Mouse (Mus musculus) brown adipose tissue, adult 24 weeks (tissue): ENCODE results near the gene Ccdc183. TPM values are rescaled to one million over a fixed set of nuclear protein-coding genes. Genes with fewer than 3 reads are reported as not detected.

ENCODE experiments used
- polyA plus RNA-seq: library from polyadenylated mRNA; stranded (reverse); fragments of >200 nt; gene quantifications from 2 replicates; pipeline ENCODE4 v1.2.4, GENCODE M21; 2012; ENCODE audit not compliant: missing spikeins, insufficient read depth, insufficient read length

Ccdc183 gene
- polyA plus RNA-seq, 1 experiment, result not detected

Other genes starting within 250 kb of the Ccdc183 start
- not detected in 2 replicates for gene Sapcd2, start 245.4 kb downstream of the Ccdc183 start, polyA plus RNA-seq
- gene Entpd2, start 221.8 kb downstream of the Ccdc183 start, polyA plus RNA-seq, result 11.3 and 18.4 TPM in 2 replicates
- 32.5 and 41.5 TPM in 2 replicates for gene Npdc1, start 218.3 kb downstream of the Ccdc183 start, polyA plus RNA-seq
- gene Fut7, start 194.4 kb downstream of the Ccdc183 start, polyA plus RNA-seq, result not detected in 2 replicates
- 30.0 and 52.4 TPM in 2 replicates for gene Abca2, start 189.0 kb downstream of the Ccdc183 start, polyA plus RNA-seq
- gene Clic3, start 160.8 kb downstream of the Ccdc183 start, polyA plus RNA-seq, result not detected in 2 replicates
- 195 and 218 TPM in 2 replicates for gene Paxx, start 156.6 kb downstream of the Ccdc183 start, polyA plus RNA-seq
- gene Ptgds, start 147.6 kb downstream of the Ccdc183 start, polyA plus RNA-seq, result 15.2 and 46.8 TPM in 2 replicates
- not detected in 2 replicates for gene Lcn12, start 123.8 kb downstream of the Ccdc183 start, polyA plus RNA-seq
- gene Fbxw5, start 116.9 kb downstream of the Ccdc183 start, polyA plus RNA-seq, result 41.1 and 47.3 TPM in 2 replicates
- gene C8g, start 116.0 kb downstream of the Ccdc183 start, polyA plus RNA-seq, result 6.6 and 9.2 TPM in 2 replicates
- 7.0 and 12.9 TPM in 2 replicates for gene Traf2, start 70.7 kb downstream of the Ccdc183 start, polyA plus RNA-seq
- gene Edf1, start 59.8 kb downstream of the Ccdc183 start, polyA plus RNA-seq, result 398 and 454 TPM in 2 replicates
- gene Mamdc4, start 42.8 kb downstream of the Ccdc183 start, polyA plus RNA-seq, result 0.36 and 0.54 TPM in 2 replicates
- 70.7 and 86.8 TPM in 2 replicates for gene Phpt1, start 42.5 kb downstream of the Ccdc183 start, polyA plus RNA-seq
- 0.44 TPM in 1 of 2 replicates, not detected in the other for gene Ajm1, start 35.9 kb downstream of the Ccdc183 start, polyA plus RNA-seq
- gene Rabl6, start 9.2 kb downstream of the Ccdc183 start, polyA plus RNA-seq, result 29.2 and 42.8 TPM in 2 replicates
- 30.9 and 34.5 TPM in 2 replicates for gene Tmem141, start 4.3 kb upstream of the Ccdc183 start, polyA plus RNA-seq
- 6.3 and 7.8 TPM in 2 replicates for gene Fcna, start 10.4 kb upstream of the Ccdc183 start, polyA plus RNA-seq
- not detected in 2 replicates for gene Lcn8, start 35.4 kb upstream of the Ccdc183 start, polyA plus RNA-seq
- not detected in 2 replicates for gene Lcn5, start 40.3 kb upstream of the Ccdc183 start, polyA plus RNA-seq
- gene Lcn6, start 59.1 kb upstream of the Ccdc183 start, polyA plus RNA-seq, result not detected in 2 replicates
- gene Lcn10, start 65.0 kb upstream of the Ccdc183 start, polyA plus RNA-seq, result not detected in 2 replicates
- not detected in 2 replicates for gene Obp2a, start 82.4 kb upstream of the Ccdc183 start, polyA plus RNA-seq
- gene Bmyc, start 89.1 kb upstream of the Ccdc183 start, polyA plus RNA-seq, result 20.2 and 26.5 TPM in 2 replicates
- not detected in 2 replicates for gene Obp2b, start 119.3 kb upstream of the Ccdc183 start, polyA plus RNA-seq
- not detected in 2 replicates for gene Lcn3, start 147.9 kb upstream of the Ccdc183 start, polyA plus RNA-seq
- gene Lcn11, start 159.3 kb upstream of the Ccdc183 start, polyA plus RNA-seq, result not detected in 2 replicates
- gene Gm13539, start 164.6 kb upstream of the Ccdc183 start, polyA plus RNA-seq, result not detected in 2 replicates
- gene Glt6d1, start 198.2 kb upstream of the Ccdc183 start, polyA plus RNA-seq, result not detected in 2 replicates
- gene Lcn9, start 205.5 kb upstream of the Ccdc183 start, polyA plus RNA-seq, result not detected in 2 replicates
- gene Sohlh1, start 229.6 kb upstream of the Ccdc183 start, polyA plus RNA-seq, result not detected in 2 replicates
- gene Kcnt1, start 246.1 kb upstream of the Ccdc183 start, polyA plus RNA-seq, result not detected in 2 replicates